Mouse (Mus musculus): ENCODE measurements around the gene Lrrc14b.

Gene Lrrc14b

DNA sequence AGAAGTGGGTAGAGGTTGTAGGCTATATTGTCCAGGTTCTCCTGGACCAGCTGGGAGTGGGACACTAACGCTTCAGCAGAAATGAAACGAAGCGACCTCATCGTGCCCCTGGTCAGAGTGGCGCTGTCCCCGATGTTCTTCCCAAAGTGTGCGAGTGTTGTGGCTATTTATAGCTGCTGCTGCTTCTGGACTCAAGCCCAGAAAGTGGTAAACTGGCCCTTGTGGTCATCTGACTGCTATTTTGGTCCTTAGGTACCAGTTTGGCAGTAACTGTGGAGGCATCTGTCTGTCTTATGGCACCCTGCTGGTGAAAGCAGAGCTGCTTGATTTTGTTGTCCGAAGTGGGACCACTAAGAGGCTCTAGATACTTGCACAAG is at the start of gene Lrrc14b:
Gene Lrrc14b (minus strand): TSS at position 147 of the 377 bp plus-strand sequence.
- no peak for DNase-seq (ENCODE audit: low spot score in 2 of 2)

GRCm38 (mm10) chr13:74399298-74399839 is 35.6 kb upstream of the Lrrc14b start, which contains the start of gene Ftl1-ps1:
Ftl1-ps1 (plus strand) TSS chr13:74399694.
- no peak for DNase-seq (ENCODE audit: low spot score in 2 of 2)

DNA sequence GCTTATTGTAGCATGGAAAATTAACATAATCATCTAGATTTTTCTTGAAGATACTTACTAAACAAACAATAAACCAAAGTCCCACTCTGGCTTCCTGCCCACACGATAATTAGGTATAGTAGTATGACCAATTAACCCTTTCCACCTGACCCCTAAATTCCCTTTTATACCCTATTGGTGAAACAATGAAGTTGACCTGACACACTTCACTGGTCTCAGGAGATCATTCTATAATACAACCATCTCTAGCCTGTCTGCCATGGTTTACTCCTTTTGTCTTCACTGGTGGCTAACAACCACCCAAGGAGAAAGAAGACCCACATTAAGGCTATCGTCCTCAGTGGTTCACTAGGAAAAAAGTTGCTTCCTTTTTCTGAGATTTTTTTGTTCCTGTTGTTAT is 27.4 kb upstream of the Lrrc14b start:
- DNase-seq (ENCODE audit: low spot score in 2 of 2), result no peak

DNA sequence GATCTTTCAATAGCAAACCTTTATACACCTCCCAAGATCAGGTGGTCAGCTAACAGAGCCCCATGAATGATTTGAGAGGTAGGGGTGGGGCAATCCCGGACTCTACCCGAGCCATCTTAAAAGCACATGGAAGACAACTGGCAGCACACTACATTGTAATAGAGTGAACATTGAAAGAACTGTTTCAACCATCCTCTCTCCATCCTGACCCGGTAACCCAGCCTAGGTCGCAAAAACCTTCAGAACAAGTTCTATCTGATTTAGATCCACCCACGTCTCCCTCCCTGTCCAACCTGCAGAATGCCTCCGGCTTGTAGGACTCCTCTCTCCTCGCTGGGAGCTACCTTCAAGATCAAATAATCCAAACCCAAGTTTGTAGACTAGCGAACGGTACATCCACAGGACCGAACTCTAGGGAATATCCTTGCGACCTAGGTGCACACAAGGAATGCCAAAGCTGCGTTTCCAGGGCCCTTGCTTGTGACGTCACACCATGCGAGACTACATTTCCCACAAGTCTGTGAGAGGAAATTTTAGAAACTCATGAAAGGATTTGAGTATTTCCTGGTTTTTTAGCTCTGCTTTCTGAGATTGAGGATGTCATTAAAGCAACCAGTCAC is 26.7 kb upstream of the Lrrc14b start, which contains the start of gene Zfp72:
Gene Zfp72 (minus strand): TSS at position 466 of the 620 bp plus-strand sequence.
- DNase-seq (ENCODE audit: low spot score in 2 of 2), result peak; percentile 52 to 73

DNA sequence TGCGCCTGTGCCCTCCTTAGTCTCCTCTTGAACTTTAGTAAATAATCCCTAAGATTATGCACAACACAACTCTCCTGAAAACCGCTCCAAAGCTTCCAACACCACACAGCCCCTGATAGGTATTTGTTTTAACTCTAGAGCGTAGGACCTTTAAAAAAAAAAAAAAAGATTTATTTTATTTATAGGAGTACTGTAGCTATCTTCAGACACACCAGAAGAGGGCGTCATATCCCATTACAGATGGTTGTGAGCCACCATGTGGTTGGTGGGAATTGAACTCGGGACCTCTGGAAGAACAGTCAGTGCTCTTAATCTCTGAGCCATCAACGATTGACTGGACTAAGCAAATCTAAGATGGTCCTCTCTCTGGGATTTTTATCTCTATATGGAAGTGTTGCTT is 25.9 kb upstream of the Lrrc14b start:
- DNase-seq (ENCODE audit: low spot score in 2 of 2), result no peak

DNA sequence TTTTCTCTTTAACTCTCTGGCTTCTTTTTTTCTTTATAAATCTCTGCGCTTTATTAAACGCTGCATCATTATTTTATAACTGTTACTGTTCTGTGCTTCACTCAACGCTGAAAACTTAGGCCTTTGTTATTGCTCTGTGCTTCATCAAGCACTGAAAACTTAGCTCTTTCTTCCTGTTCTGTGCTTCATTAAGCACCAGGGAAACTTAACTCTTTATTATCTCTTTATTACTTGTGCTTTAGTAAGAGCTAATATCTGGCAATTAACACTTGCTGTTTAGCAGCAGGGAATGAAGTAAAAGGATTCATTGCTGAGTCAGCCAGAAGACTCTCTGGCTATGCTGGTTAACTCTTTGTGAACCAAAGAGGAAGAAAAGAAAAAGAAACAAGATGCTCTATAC is 18.5 kb upstream of the Lrrc14b start:
- no peak for DNase-seq (ENCODE audit: low spot score in 2 of 2)

GRCm38 (mm10) chr13:74381533-74382276 is 17.9 kb upstream of the Lrrc14b start:
- DNase-seq (ENCODE audit: low spot score in 2 of 2), result no peak

GRCm38 (mm10) chr13:74363176-74363858 is 488 bp downstream of the Lrrc14b start:
- DNase-seq (ENCODE audit: low spot score in 2 of 2), result no peak

DNA sequence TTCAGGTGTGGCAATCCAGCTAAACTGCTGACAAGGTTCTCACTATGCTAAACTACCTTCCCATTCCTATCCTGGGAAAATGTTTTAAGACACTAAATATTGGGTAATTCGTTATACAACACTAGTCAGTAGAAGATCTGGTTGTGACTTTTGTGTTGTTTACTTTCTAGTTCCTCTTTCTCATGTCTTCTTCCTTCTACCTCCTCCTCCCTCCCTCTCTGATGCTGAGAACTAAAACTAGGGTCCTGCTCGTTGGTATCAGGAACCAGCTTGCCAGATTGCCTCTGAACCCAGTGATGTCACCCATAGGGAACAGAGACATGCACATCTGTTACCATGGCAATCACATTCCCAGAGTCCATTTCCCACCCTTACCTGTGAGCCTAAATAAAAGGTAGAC is 1.6 kb downstream of the Lrrc14b start:
- DNase-seq (ENCODE audit: low spot score in 2 of 2), result no peak

- no peak for DNase-seq (ENCODE audit: low spot score in 2 of 2)
Measured at GRCm38 (mm10) chr13:74356491-74356890, 7.3 kb downstream of the Lrrc14b start.

DNA sequence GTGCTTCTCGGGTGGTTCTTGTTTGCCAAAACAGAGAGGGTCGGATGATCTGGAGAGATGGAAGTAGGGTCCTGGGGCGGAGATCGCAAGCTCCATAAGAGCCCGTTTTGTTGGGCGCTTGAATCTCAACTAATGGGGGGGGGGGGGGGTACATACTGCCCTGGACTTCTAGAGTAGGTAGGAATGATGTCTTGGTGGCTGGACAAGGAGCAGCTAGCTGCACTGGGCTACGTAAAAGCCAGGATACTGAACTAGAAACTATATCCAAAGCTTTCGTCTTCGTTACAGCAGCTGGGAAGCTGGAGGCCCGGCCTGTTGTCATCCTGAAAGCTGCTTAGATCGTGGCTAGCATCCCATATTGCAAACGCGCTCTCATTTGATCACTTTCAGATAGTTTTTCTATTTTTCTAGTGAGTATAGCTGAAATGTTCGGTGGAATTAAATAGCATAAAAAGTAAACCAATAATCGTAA is 13.3 kb downstream of the Lrrc14b start:
- no peak for DNase-seq (ENCODE audit: low spot score in 2 of 2)

- peak; percentile 89 to 95 for DNase-seq (ENCODE audit: low spot score in 2 of 2)
Measured at GRCm38 (mm10) chr13:74349566-74350434, 14.0 kb downstream of the Lrrc14b start, which contains the start of the genes Sdha and Ccdc127. Sdha (minus strand) TSS chr13:74350280. Ccdc127 (plus strand) TSS chr13:74350309.

DNA sequence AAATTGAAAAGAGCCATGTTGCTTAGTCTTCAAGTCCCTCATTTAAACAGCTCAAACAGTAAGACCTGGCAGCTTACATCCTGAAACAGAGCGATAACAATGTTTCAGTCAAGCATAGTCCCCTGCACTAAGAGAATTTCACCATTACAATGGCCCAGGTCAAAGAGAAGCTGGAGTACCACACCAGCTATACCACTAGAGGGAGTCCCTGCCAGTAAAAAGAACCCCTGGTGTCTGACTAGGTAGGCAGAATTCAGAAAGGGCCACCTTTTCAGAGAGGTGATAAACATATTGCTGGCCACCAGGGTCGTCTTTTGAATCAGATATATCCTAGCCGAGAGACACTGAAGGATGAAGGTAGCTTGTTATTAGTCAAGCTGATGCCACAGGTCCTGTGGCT is 22.8 kb downstream of the Lrrc14b start:
- no peak for DNase-seq (ENCODE audit: low spot score in 2 of 2)

DNA sequence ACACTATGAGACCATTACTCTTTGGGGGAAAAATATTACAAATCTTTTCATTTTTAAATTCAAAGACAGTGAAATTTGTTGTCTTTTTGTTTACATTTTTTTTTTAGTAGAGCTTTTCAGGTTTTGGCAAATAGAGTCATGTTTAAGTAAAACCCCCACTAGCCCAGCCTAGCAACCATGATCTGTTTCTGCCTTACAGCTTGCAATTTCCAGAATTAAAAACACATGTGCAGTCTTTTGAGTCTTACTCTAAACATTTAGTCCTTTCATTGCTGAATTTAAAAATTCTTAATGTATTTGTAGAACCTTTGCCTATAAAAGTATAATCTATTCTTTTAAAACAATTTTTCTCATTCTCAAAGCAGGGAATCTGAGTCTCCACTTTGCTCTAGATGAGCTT is 34.5 kb downstream of the Lrrc14b start:
- DNase-seq (ENCODE audit: low spot score in 2 of 2), result no peak

GRCm38 (mm10) chr13:74317170-74317849 is 46.5 kb downstream of the Lrrc14b start, which contains the start of gene Pdcd6:
Pdcd6 (minus strand) TSS chr13:74317580.
- peak; percentile 79 to 87 for DNase-seq (ENCODE audit: low spot score in 2 of 2)

DNA sequence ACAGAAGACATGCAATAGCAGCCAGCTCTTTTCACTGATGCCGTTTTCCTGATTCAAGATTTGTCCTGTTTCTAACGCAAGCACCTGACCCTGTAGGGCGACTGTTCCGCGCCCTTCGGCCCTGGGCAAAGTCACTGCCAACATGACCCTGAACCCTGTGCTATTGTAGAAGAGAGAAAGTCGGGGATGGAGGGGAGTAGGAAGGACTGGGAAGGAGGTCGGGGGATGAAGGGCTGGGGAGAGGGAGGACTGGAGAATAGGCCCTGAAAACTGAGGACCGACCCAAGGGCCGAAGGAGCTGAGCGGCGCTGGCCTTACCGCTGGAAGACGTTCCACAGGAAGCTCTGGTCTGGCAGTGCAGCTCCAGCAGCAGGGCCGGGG is 47.0 kb downstream of the Lrrc14b start:
- DNase-seq (ENCODE audit: low spot score in 2 of 2), result no peak

DNA sequence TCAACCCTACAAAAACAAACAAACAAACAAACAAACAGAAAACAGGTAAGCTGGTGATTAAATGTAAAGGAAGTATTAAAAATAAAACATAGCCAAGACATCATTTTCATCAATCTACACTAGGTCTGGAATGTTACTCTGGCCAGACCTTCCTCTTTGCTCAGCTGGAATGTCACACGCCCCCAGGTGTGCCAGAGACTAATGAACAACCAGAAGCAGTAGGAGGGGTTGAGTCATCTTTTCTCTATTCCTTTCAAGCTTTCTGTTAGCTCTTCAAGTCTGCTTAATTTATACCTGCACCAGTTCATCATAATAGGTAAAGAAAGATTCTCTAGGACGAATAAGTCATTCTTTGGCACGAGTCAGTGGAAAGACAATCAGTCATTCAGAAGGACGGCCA is 47.4 kb downstream of the Lrrc14b start:
- DNase-seq (ENCODE audit: low spot score in 2 of 2), result no peak

DNA sequence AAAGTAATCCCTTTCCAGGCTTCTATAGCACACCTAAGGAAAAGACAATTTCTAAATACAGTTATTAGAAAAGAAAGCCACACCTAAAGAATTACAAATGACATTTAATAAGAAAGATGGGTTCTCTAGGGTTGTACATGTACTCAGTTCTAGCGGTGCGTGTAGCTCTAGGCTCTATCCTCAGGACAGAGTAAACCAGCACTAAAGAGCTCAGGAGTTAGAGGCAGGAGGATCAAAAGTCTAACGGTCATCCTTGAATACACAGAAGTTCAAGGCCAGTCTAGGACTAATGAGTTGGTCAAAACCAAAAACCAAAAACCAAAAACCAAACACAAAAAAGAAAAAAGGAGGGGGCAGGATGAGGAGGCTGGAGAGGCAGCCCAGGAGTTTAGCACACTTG is 49.2 kb downstream of the Lrrc14b start:
- no peak for DNase-seq (ENCODE audit: low spot score in 2 of 2)

Measured in frontal cortex, postnatal 10 days (tissue).